In genomic region chr12:69767476-69768258, GRCm38 (mm10) we compare ENCODE assay signal across 14 mouse cellular contexts. TPM values are rescaled to one million over a fixed set of nuclear protein-coding genes. Genes with fewer than 3 reads are reported as not detected.
DNase-seq lines count a peak whose midpoint lies in the region; ATAC-seq lines count a peak whose summit lies in the region.
"Had no signal": no experiment of that assay in that cellular context is flagged by ENCODE, and none has a peak within 500 bp of the region (broad histone marks: within the 10 kb centered on the region; RNA-seq: fewer than 3 reads in every experiment).

No protein-coding gene starts in this region.

- DNase-seq in hindbrain, embryonic 10.5 days (ENCODE audit: low spot score) = no peak
- DNase-seq in hindbrain, embryonic 11.5 days (ENCODE audit: low spot score) = no peak
- no peak for DNase-seq in liver, embryonic 13.5 days
- DNase-seq in lung, postnatal 4 days = no peak
- no peak for DNase-seq in right cerebral cortex, adult 18-20 months
- DNase-seq: adrenal gland, postnatal 10 days; heart, adult 11 months; heart, postnatal 36 days; kidney, adult 9 months; right cerebral cortex, postnatal 14 days had no signal

- peaks cover 17% of the 10 kb centered on the region for H3K4me1 ChIP-seq in hindbrain, embryonic 10.5 days (replicated peaks)
- no peaks in the 10 kb centered on the region for H3K4me1 ChIP-seq in hindbrain, embryonic 11.5 days (replicated peaks; ENCODE audit: control insufficient read depth, insufficient read depth, low read length)
- peaks cover 28% of the 10 kb centered on the region for H3K4me1 ChIP-seq in neural tube, embryonic 13.5 days (replicated peaks)
- H3K4me1 ChIP-seq in neural tube, embryonic 15.5 days = peaks cover 14% of the 10 kb centered on the region
- peaks cover 59% of the 10 kb centered on the region for H3K4me1 ChIP-seq in liver, embryonic 13.5 days (replicated peaks)
- 0 out of 2 replicates have a peak, but pooled peaks cover 5% of the 10 kb centered on the region for H3K4me1 ChIP-seq in neural tube, embryonic 14.5 days (ENCODE audit: control insufficient read depth, insufficient read depth, low read length)

- no peaks in the 10 kb centered on the region for H3K36me3 ChIP-seq in hindbrain, embryonic 10.5 days
- H3K36me3 ChIP-seq in hindbrain, embryonic 11.5 days (ENCODE audit: control insufficient read depth, insufficient read depth, low read length) = no peaks in the 10 kb centered on the region
- H3K36me3 ChIP-seq in neural tube, embryonic 13.5 days = no peaks in the 10 kb centered on the region
- H3K36me3 ChIP-seq in neural tube, embryonic 15.5 days = no peaks in the 10 kb centered on the region
- H3K36me3 ChIP-seq in liver, embryonic 13.5 days = no peaks in the 10 kb centered on the region
- H3K36me3 ChIP-seq in neural tube, embryonic 14.5 days (ENCODE audit: control insufficient read depth, insufficient read depth, low read length) = no peaks in the 10 kb centered on the region
- H3K36me3 ChIP-seq: limb, embryonic 13.5 days had no signal

- 58% methylated on average over 9 of the region's 9 CpGs for WGBS in hindbrain, embryonic 10.5 days
- 49% methylated on average over 9 of the region's 9 CpGs for WGBS in hindbrain, embryonic 11.5 days
- 37% methylated on average over 9 of the region's 9 CpGs for WGBS in neural tube, embryonic 13.5 days
- 35% methylated on average over 9 of the region's 9 CpGs for WGBS in neural tube, embryonic 15.5 days
- 51% methylated on average over 9 of the region's 9 CpGs for WGBS in liver, embryonic 13.5 days (ENCODE audit: insufficient replicate concordance)
- WGBS in neural tube, embryonic 14.5 days = 35% methylated on average over 9 of the region's 9 CpGs

- no peak overlapping the region for H3K4me2 ChIP-seq in hindbrain, embryonic 11.5 days (replicated peaks; ENCODE audit: low read depth, low read length)
- H3K4me2 ChIP-seq in neural tube, embryonic 13.5 days = no peak overlapping the region
- H3K4me2 ChIP-seq in neural tube, embryonic 15.5 days = no peak overlapping the region
- no peak overlapping the region for H3K4me2 ChIP-seq in liver, embryonic 13.5 days
- H3K4me2 ChIP-seq in neural tube, embryonic 14.5 days (ENCODE audit: low read depth, low read length) = no peak overlapping the region; the same call in 1 of the 2 replicates
- H3K4me2 ChIP-seq: limb, embryonic 13.5 days had no signal

- no peak overlapping the region for H3K9ac ChIP-seq in hindbrain, embryonic 11.5 days (ENCODE audit: low read depth, low read length)
- no peak overlapping the region for H3K9ac ChIP-seq in neural tube, embryonic 13.5 days
- no peak overlapping the region for H3K9ac ChIP-seq in neural tube, embryonic 15.5 days (replicated peaks)
- peak overlapping the region; percentile 38; the same call in 1 of the 2 replicates for H3K9ac ChIP-seq in liver, embryonic 13.5 days
- H3K9ac ChIP-seq in neural tube, embryonic 14.5 days (replicated peaks; ENCODE audit: low read depth, low read length) = 0 out of 2 replicates have a peak overlapping the region, but pooled peaks have one; percentile 16
- H3K9ac ChIP-seq: limb, embryonic 13.5 days had no signal

- H3K4me3 ChIP-seq in hindbrain, embryonic 10.5 days = no peak overlapping the region
- H3K4me3 ChIP-seq in hindbrain, embryonic 11.5 days (ENCODE audit: low read depth, low read length) = no peak overlapping the region
- no peak overlapping the region for H3K4me3 ChIP-seq in neural tube, embryonic 13.5 days
- H3K4me3 ChIP-seq in neural tube, embryonic 15.5 days (replicated peaks) = no peak overlapping the region
- H3K4me3 ChIP-seq in liver, embryonic 13.5 days (replicated peaks) = no peak overlapping the region
- no peak overlapping the region for H3K4me3 ChIP-seq in neural tube, embryonic 14.5 days (ENCODE audit: low read depth, low read length)
- H3K4me3 ChIP-seq: limb, embryonic 13.5 days had no signal

- peak overlapping the region; percentile 43; the same call in 1 of the 2 replicates for H3K27ac ChIP-seq in hindbrain, embryonic 10.5 days
- H3K27ac ChIP-seq in hindbrain, embryonic 11.5 days (ENCODE audit: low read depth, low read length) = no peak overlapping the region
- 0 out of 2 replicates have a peak overlapping the region, but pooled peaks have one; percentile 14 for H3K27ac ChIP-seq in neural tube, embryonic 13.5 days (replicated peaks)
- no peak overlapping the region for H3K27ac ChIP-seq in neural tube, embryonic 15.5 days (replicated peaks)
- H3K27ac ChIP-seq in liver, embryonic 13.5 days = peak overlapping the region; percentile 56
- 0 out of 2 replicates have a peak overlapping the region, but pooled peaks have one; percentile 28 for H3K27ac ChIP-seq in neural tube, embryonic 14.5 days (ENCODE audit: low read depth, low read length)
- H3K27ac ChIP-seq: limb, embryonic 13.5 days had no signal

- H3K9me3 ChIP-seq in hindbrain, embryonic 10.5 days = no peaks in the 10 kb centered on the region
- H3K9me3 ChIP-seq in hindbrain, embryonic 11.5 days (ENCODE audit: control insufficient read depth, low read length) = no peaks in the 10 kb centered on the region
- H3K9me3 ChIP-seq in neural tube, embryonic 13.5 days = no peaks in the 10 kb centered on the region
- no peaks in the 10 kb centered on the region for H3K9me3 ChIP-seq in neural tube, embryonic 15.5 days (replicated peaks)
- no peaks in the 10 kb centered on the region for H3K9me3 ChIP-seq in liver, embryonic 13.5 days (replicated peaks)
- H3K9me3 ChIP-seq in neural tube, embryonic 14.5 days (ENCODE audit: control insufficient read depth, low read length) = no peaks in the 10 kb centered on the region
- H3K9me3 ChIP-seq: limb, embryonic 13.5 days had no signal

- no peaks in the 10 kb centered on the region for H3K27me3 ChIP-seq in hindbrain, embryonic 10.5 days (ENCODE audit: insufficient read depth, poor library complexity, severe bottlenecking)
- no peaks in the 10 kb centered on the region for H3K27me3 ChIP-seq in hindbrain, embryonic 11.5 days (ENCODE audit: control insufficient read depth, insufficient read depth, low read length)
- no peaks in the 10 kb centered on the region for H3K27me3 ChIP-seq in neural tube, embryonic 13.5 days
- H3K27me3 ChIP-seq in neural tube, embryonic 15.5 days (replicated peaks) = no peaks in the 10 kb centered on the region
- H3K27me3 ChIP-seq in liver, embryonic 13.5 days = no peaks in the 10 kb centered on the region
- H3K27me3 ChIP-seq in neural tube, embryonic 14.5 days (ENCODE audit: control insufficient read depth, insufficient read depth, low read length) = no peaks in the 10 kb centered on the region
- H3K27me3 ChIP-seq: limb, embryonic 13.5 days had no signal

- no peak for ATAC-seq in hindbrain, embryonic 11.5 days (ENCODE audit: low FRiP score)
- peak; percentile 51; the same call in 1 of the 2 replicates for ATAC-seq in neural tube, embryonic 13.5 days (ENCODE audit: low read depth)
- ATAC-seq in neural tube, embryonic 15.5 days (ENCODE audit: low FRiP score) = no peak
- ATAC-seq in liver, embryonic 13.5 days (ENCODE audit: low read depth) = peak; percentile 44; the same call in 1 of the 2 replicates
- ATAC-seq in neural tube, embryonic 14.5 days (ENCODE audit: low read depth) = peak; percentile 64

RNA-seq across cellular contexts. Expression of gene Cdkl1, which starts 23.4 kb away (rescaled TPM):
- 0.62 and 0.71 TPM in 2 replicates for polyA plus RNA-seq in hindbrain, embryonic 10.5 days (2016; fragmentation: Nextera tagmentation; extraction: Ambion mirVana)
- 0.77 and 1.5 TPM in 2 replicates for polyA plus RNA-seq in hindbrain, embryonic 11.5 days (2014; fragmentation: Nextera tagmentation; extraction: Ambion mirVana)
- 2.6 and 4.3 TPM in 2 replicates for polyA plus RNA-seq in neural tube, embryonic 13.5 days (2015; fragmentation: Nextera tagmentation; extraction: Ambion mirVana)
- 9.3 and 11.9 TPM in 2 replicates for polyA plus RNA-seq in neural tube, embryonic 15.5 days (2015; fragmentation: Nextera tagmentation; extraction: Ambion mirVana)
- 1.3 and 1.8 TPM in 2 replicates for polyA plus RNA-seq in liver, embryonic 13.5 days (2015; fragmentation: Nextera tagmentation; extraction: Ambion mirVana)
- polyA plus RNA-seq in neural tube, embryonic 14.5 days (2014; fragmentation: Nextera tagmentation; extraction: Ambion mirVana) = 6.4 and 13.3 TPM in 2 replicates

RNA-seq across cellular contexts. Expression of gene Atp5s, which starts 42.9 kb away (rescaled TPM):
- 20.3 and 21.2 TPM in 2 replicates for polyA plus RNA-seq in hindbrain, embryonic 10.5 days (2016; fragmentation: Nextera tagmentation; extraction: Ambion mirVana)
- 22.2 and 23.6 TPM in 2 replicates for polyA plus RNA-seq in hindbrain, embryonic 11.5 days (2014; fragmentation: Nextera tagmentation; extraction: Ambion mirVana)
- 31.1 and 32.3 TPM in 2 replicates for polyA plus RNA-seq in neural tube, embryonic 13.5 days (2015; fragmentation: Nextera tagmentation; extraction: Ambion mirVana)
- 37.6 and 40.3 TPM in 2 replicates for polyA plus RNA-seq in neural tube, embryonic 15.5 days (2015; fragmentation: Nextera tagmentation; extraction: Ambion mirVana)
- polyA plus RNA-seq in liver, embryonic 13.5 days (2015; fragmentation: Nextera tagmentation; extraction: Ambion mirVana) = 21.1 and 21.2 TPM in 2 replicates
- 37.3 and 44.9 TPM in 2 replicates for polyA plus RNA-seq in neural tube, embryonic 14.5 days (2014; fragmentation: Nextera tagmentation; extraction: Ambion mirVana)

RNA-seq across cellular contexts. Expression of gene L2hgdh, which starts 43.0 kb away (rescaled TPM):
- polyA plus RNA-seq in hindbrain, embryonic 10.5 days (2016; fragmentation: Nextera tagmentation; extraction: Ambion mirVana) = 12.8 and 17.2 TPM in 2 replicates
- 12.7 and 13.9 TPM in 2 replicates for polyA plus RNA-seq in hindbrain, embryonic 11.5 days (2014; fragmentation: Nextera tagmentation; extraction: Ambion mirVana)
- polyA plus RNA-seq in neural tube, embryonic 13.5 days (2015; fragmentation: Nextera tagmentation; extraction: Ambion mirVana) = 8.9 and 9.6 TPM in 2 replicates
- 12.6 and 13.4 TPM in 2 replicates for polyA plus RNA-seq in neural tube, embryonic 15.5 days (2015; fragmentation: Nextera tagmentation; extraction: Ambion mirVana)
- polyA plus RNA-seq in liver, embryonic 13.5 days (2015; fragmentation: Nextera tagmentation; extraction: Ambion mirVana) = 15.5 and 18.6 TPM in 2 replicates
- 10.4 and 11.4 TPM in 2 replicates for polyA plus RNA-seq in neural tube, embryonic 14.5 days (2014; fragmentation: Nextera tagmentation; extraction: Ambion mirVana)

Comparison
In these comparisons a context has a peak if more than half of its experiments do, and no peak if none do; other contexts are left out.
1. H3K27ac ChIP-seq: peak in hindbrain, embryonic 10.5 days (single experiment), neural tube, embryonic 13.5 days (single experiment), liver, embryonic 13.5 days (single experiment) and neural tube, embryonic 14.5 days (single experiment); none in hindbrain, embryonic 11.5 days (single experiment) and neural tube, embryonic 15.5 days (single experiment).
2. ATAC-seq: peak in neural tube, embryonic 13.5 days (single experiment), liver, embryonic 13.5 days (single experiment) and neural tube, embryonic 14.5 days (single experiment); none in hindbrain, embryonic 11.5 days (single experiment) and neural tube, embryonic 15.5 days (single experiment).
3. H3K9ac ChIP-seq: peak in liver, embryonic 13.5 days (single experiment) and neural tube, embryonic 14.5 days (single experiment); none in hindbrain, embryonic 11.5 days (single experiment), neural tube, embryonic 13.5 days (single experiment) and neural tube, embryonic 15.5 days (single experiment).